ENCODE assay signal across 8 mouse cellular contexts in genomic region chr2:132282453-132283174, GRCm38 (mm10). TPM values are rescaled to one million over a fixed set of nuclear protein-coding genes. Genes with fewer than 3 reads are reported as not detected.
A peak's percentile ranks its signal among the peaks of the same experiment; 100 is the strongest.
DNase-seq lines count a peak whose midpoint lies in the region; ATAC-seq and TF ChIP-seq lines count a peak whose summit lies in the region.

No protein-coding gene starts in this region.

- no peak for TF ChIP-seq CTCF in heart, postnatal 0 days (IDR thresholded peaks at IDR 0.05; ENCODE audit: low read depth)

- no peak overlapping the region for H3K4me2 ChIP-seq in hindbrain, embryonic 14.5 days (replicated peaks)
- peak overlapping the region; percentile 43 for H3K4me2 ChIP-seq in heart, postnatal 0 days (ENCODE audit: low read depth, low read length)

- DNase-seq in hindbrain, embryonic 10.5 days (ENCODE audit: low spot score) = no peak
- no peak for DNase-seq in hindbrain, embryonic 14.5 days (ENCODE audit: low spot score)
- no peak for DNase-seq in heart, postnatal 0 days (ENCODE audit: low spot score)
- DNase-seq in cerebellum, adult 11-12 months = no peak
- no peak for DNase-seq in Muller cell, postnatal 12 days (ENCODE audit: inconsistent ontology term)

- no peaks in the 10 kb centered on the region for H3K27me3 ChIP-seq in hindbrain, embryonic 10.5 days (ENCODE audit: insufficient read depth, poor library complexity, severe bottlenecking)
- no peaks in the 10 kb centered on the region for H3K27me3 ChIP-seq in hindbrain, embryonic 14.5 days (ENCODE audit: control insufficient read depth, insufficient read depth, low read length)
- no peaks in the 10 kb centered on the region for H3K27me3 ChIP-seq in heart, postnatal 0 days (ENCODE audit: control insufficient read depth, insufficient read depth, low read length)

- 0 out of 2 replicates have a peak, but pooled peaks cover 3% of the 10 kb centered on the region for H3K9me3 ChIP-seq in hindbrain, embryonic 10.5 days
- H3K9me3 ChIP-seq in hindbrain, embryonic 14.5 days (ENCODE audit: control insufficient read depth, low read length) = peaks cover 9% of the 10 kb centered on the region; the same call in 1 of the 2 replicates
- H3K9me3 ChIP-seq in heart, postnatal 0 days (replicated peaks; ENCODE audit: control insufficient read depth, low read length) = no peaks in the 10 kb centered on the region

- 39% methylated on average over 12 of the region's 12 CpGs for WGBS in hindbrain, embryonic 10.5 days
- 37% methylated on average over 12 of the region's 12 CpGs for WGBS in hindbrain, embryonic 14.5 days
- WGBS in heart, postnatal 0 days = 23% methylated on average over 12 of the region's 12 CpGs

- no peak overlapping the region for H3K4me3 ChIP-seq in hindbrain, embryonic 10.5 days
- H3K4me3 ChIP-seq in hindbrain, embryonic 14.5 days (replicated peaks; ENCODE audit: low read length) = no peak overlapping the region
- H3K4me3 ChIP-seq in heart, postnatal 0 days (ENCODE audit: low read depth, low read length) = no peak overlapping the region

- no peak for ATAC-seq in hindbrain, embryonic 14.5 days (ENCODE audit: low FRiP score)
- ATAC-seq in activated CD4-positive, CD25-positive, alpha-beta regulatory T cell, adult 4 months = peak; percentile 7
- no peak for ATAC-seq in heart, postnatal 0 days (ENCODE audit: insufficient read depth, low read depth)
- ATAC-seq in megakaryocyte progenitor cell, adult 5-6 weeks (replicated peaks; ENCODE audit: poor library complexity) = peak; percentile 12
- ATAC-seq in monocyte, adult 5-6 weeks (replicated peaks; ENCODE audit: insufficient number of reproducible peaks, low FRiP score, low TSS enrichment, poor library complexity, severe bottlenecking) = no peak

- H3K36me3 ChIP-seq in hindbrain, embryonic 10.5 days = peaks cover 16% of the 10 kb centered on the region
- peaks cover 11% of the 10 kb centered on the region; the same call in 1 of the 2 replicates for H3K36me3 ChIP-seq in hindbrain, embryonic 14.5 days (replicated peaks; ENCODE audit: control insufficient read depth, insufficient read depth)
- H3K36me3 ChIP-seq in heart, postnatal 0 days (replicated peaks; ENCODE audit: control insufficient read depth, insufficient read depth, low read length) = 0 out of 2 replicates have a peak, but pooled peaks cover 7% of the 10 kb centered on the region

- H3K27ac ChIP-seq in hindbrain, embryonic 10.5 days = peak overlapping the region; percentile 69
- H3K27ac ChIP-seq in hindbrain, embryonic 14.5 days = no peak overlapping the region; the same call in 1 of the 2 replicates
- H3K27ac ChIP-seq in heart, postnatal 0 days (ENCODE audit: low read depth) = peak overlapping the region; percentile 88

- no peak for TF ChIP-seq EP300 in heart, postnatal 0 days (IDR thresholded peaks at IDR 0.05; ENCODE audit: low read depth)

- H3K9ac ChIP-seq in hindbrain, embryonic 14.5 days = no peak overlapping the region
- H3K9ac ChIP-seq in heart, postnatal 0 days (replicated peaks; ENCODE audit: low read depth, low read length) = peak overlapping the region; percentile 28; the same call in 1 of the 2 replicates

- H3K4me1 ChIP-seq in hindbrain, embryonic 10.5 days (replicated peaks) = peaks cover 41% of the 10 kb centered on the region
- H3K4me1 ChIP-seq in hindbrain, embryonic 14.5 days (replicated peaks; ENCODE audit: control insufficient read depth, insufficient read depth, low read length) = peaks cover 32% of the 10 kb centered on the region
- peaks cover 66% of the 10 kb centered on the region for H3K4me1 ChIP-seq in heart, postnatal 0 days (ENCODE audit: control insufficient read depth, insufficient read depth)

RNA-seq across cellular contexts. Expression of gene Cds2, which starts 19.7 kb away (rescaled TPM):
- 27.9 and 31.3 TPM in 2 replicates for polyA plus RNA-seq in hindbrain, embryonic 10.5 days (2016; fragmentation: Nextera tagmentation; extraction: Ambion mirVana)
- polyA plus RNA-seq in hindbrain, embryonic 14.5 days (2014; fragmentation: Nextera tagmentation; extraction: Ambion mirVana) = 57.2 and 59.9 TPM in 2 replicates
- polyA plus RNA-seq in activated CD4-positive, CD25-positive, alpha-beta regulatory T cell, adult 4 months (2017; shearing (Covaris generic)) = 10 to 100 TPM; 21.6 to 28.3 TPM
- 61.5 and 74.0 TPM in 2 replicates for total RNA-seq in heart, postnatal 0 days (2014; rRNA removed; ENCODE audit: low replicate concordance)
- 22.6 and 26.7 TPM in 2 replicates for polyA plus RNA-seq in heart, postnatal 0 days (2015; fragmentation: Nextera tagmentation; extraction: Ambion mirVana)
- total RNA-seq in megakaryocyte progenitor cell, adult 5-6 weeks (2015) = 6.9 and 9.3 TPM in 2 replicates
- total RNA-seq in megakaryocyte progenitor cell, adult 5-6 weeks (2017) = 8.6 and 10.5 TPM in 2 replicates
- total RNA-seq in monocyte, adult 5-6 weeks (2017) = 48.5 to 54.3 TPM (median 49.2 TPM) in 3 replicates

RNA-seq across cellular contexts. Expression of gene Pcna, which starts 29.5 kb away (rescaled TPM):
- 311 and 400 TPM in 2 replicates for polyA plus RNA-seq in hindbrain, embryonic 10.5 days (2016; fragmentation: Nextera tagmentation; extraction: Ambion mirVana)
- polyA plus RNA-seq in hindbrain, embryonic 14.5 days (2014; fragmentation: Nextera tagmentation; extraction: Ambion mirVana) = 111 and 120 TPM in 2 replicates
- polyA plus RNA-seq in activated CD4-positive, CD25-positive, alpha-beta regulatory T cell, adult 4 months (2017; shearing (Covaris generic)) = 100 to 1,000 TPM; 185 to 199 TPM
- 142 and 167 TPM in 2 replicates for total RNA-seq in heart, postnatal 0 days (2014; rRNA removed; ENCODE audit: low replicate concordance)
- polyA plus RNA-seq in heart, postnatal 0 days (2015; fragmentation: Nextera tagmentation; extraction: Ambion mirVana) = 74.8 and 82.4 TPM in 2 replicates
- total RNA-seq in megakaryocyte progenitor cell, adult 5-6 weeks (2015) = 782 and 829 TPM in 2 replicates
- total RNA-seq in megakaryocyte progenitor cell, adult 5-6 weeks (2017) = 543 and 606 TPM in 2 replicates
- total RNA-seq in monocyte, adult 5-6 weeks (2017) = 228 to 330 TPM (median 247 TPM) in 3 replicates

RNA-seq across cellular contexts. Expression of gene Tmem230, which starts 35.0 kb away (rescaled TPM):
- polyA plus RNA-seq in hindbrain, embryonic 10.5 days (2016; fragmentation: Nextera tagmentation; extraction: Ambion mirVana) = 43.7 and 52.6 TPM in 2 replicates
- 47.1 and 48.8 TPM in 2 replicates for polyA plus RNA-seq in hindbrain, embryonic 14.5 days (2014; fragmentation: Nextera tagmentation; extraction: Ambion mirVana)
- 10 to 100 TPM; 40.0 to 40.5 TPM for polyA plus RNA-seq in activated CD4-positive, CD25-positive, alpha-beta regulatory T cell, adult 4 months (2017; shearing (Covaris generic))
- total RNA-seq in heart, postnatal 0 days (2014; rRNA removed; ENCODE audit: low replicate concordance) = 32.5 and 46.1 TPM in 2 replicates
- 37.1 and 41.8 TPM in 2 replicates for polyA plus RNA-seq in heart, postnatal 0 days (2015; fragmentation: Nextera tagmentation; extraction: Ambion mirVana)
- total RNA-seq in megakaryocyte progenitor cell, adult 5-6 weeks (2015) = 60.6 and 64.6 TPM in 2 replicates
- total RNA-seq in megakaryocyte progenitor cell, adult 5-6 weeks (2017) = 17.2 and 23.0 TPM in 2 replicates
- total RNA-seq in monocyte, adult 5-6 weeks (2017) = 11.2 to 19.1 TPM (median 15.5 TPM) in 3 replicates

Comparison
In these comparisons a context has a peak if more than half of its experiments do, and no peak if none do; other contexts are left out.
1. ATAC-seq: peak in activated CD4-positive, CD25-positive, alpha-beta regulatory T cell, adult 4 months (single experiment) and megakaryocyte progenitor cell, adult 5-6 weeks (single experiment); none in hindbrain, embryonic 14.5 days (single experiment), heart, postnatal 0 days (single experiment) and monocyte, adult 5-6 weeks (single experiment).